Mouse (Mus musculus) liver, embryonic 15.5 days (tissue): ENCODE results near the gene Adora2b. TPM values are rescaled to one million over a fixed set of nuclear protein-coding genes. Genes with fewer than 3 reads are reported as not detected.

ENCODE experiments used
- ATAC-seq: fragments of 200-750 bp; cut with Nextera tagmentation; 2 replicates; pipeline ENCODE4 v1.8.0; 2017; ENCODE audit warnings: moderate number of reproducible peaks, mild to moderate bottlenecking, moderate library complexity; ENCODE audit not compliant: insufficient read depth
- H3K27ac ChIP-seq: fragments of 300-500 bp; sonication (generic); replicated peaks from 2 replicates; pipeline ENCODE4 v1.5.1; 2015; ENCODE audit warnings: mild to moderate bottlenecking, inconsistent platforms
- H3K27me3 ChIP-seq: fragments of 300-500 bp; sonication (generic); 2 replicates; pipeline ENCODE4 v1.6.1; 2015; ENCODE audit warnings: mild to moderate bottlenecking, inconsistent platforms
- H3K36me3 ChIP-seq: fragments of 300-500 bp; sonication (generic); replicated peaks from 2 replicates; pipeline ENCODE4 v1.6.1; 2015; ENCODE audit warnings: moderate library complexity, mild to moderate bottlenecking, inconsistent platforms
- H3K4me1 ChIP-seq: fragments of 300-500 bp; sonication (generic); replicated peaks from 2 replicates; pipeline ENCODE4 v1.6.1; 2015; ENCODE audit warnings: inconsistent platforms
- H3K4me2 ChIP-seq: fragments of 300-500 bp; sonication (generic); 2 replicates; pipeline ENCODE4 v1.6.1; 2015; ENCODE audit warnings: moderate library complexity, mild to moderate bottlenecking, inconsistent platforms
- H3K4me3 ChIP-seq: fragments of 300-500 bp; sonication (generic); replicated peaks from 2 replicates; pipeline ENCODE4 v1.5.1; 2015; ENCODE audit warnings: mild to moderate bottlenecking, inconsistent platforms
- H3K9ac ChIP-seq: fragments of 300-500 bp; sonication (generic); 2 replicates; pipeline ENCODE4 v1.6.1; 2015; ENCODE audit warnings: moderate library complexity, mild to moderate bottlenecking, inconsistent platforms
- H3K9me3 ChIP-seq: fragments of 300-500 bp; sonication (generic); replicated peaks from 2 replicates; pipeline ENCODE4 v1.6.1; 2016; ENCODE audit warnings: inconsistent platforms
- WGBS: fragments of 180-500 bp; shearing (Covaris S2); methylation state at CpG from one replicate; pipeline ENCODE4 v1.1.7; 2015; ENCODE audit warnings: mixed read lengths; ENCODE audit not compliant: insufficient replicate concordance; 5-methylcytosine and 5-hydroxymethylcytosine counted together
- polyA plus RNA-seq: library from polyadenylated mRNA; unstranded; fragments of >200 nt; fragmentation: Nextera tagmentation; extraction: Ambion mirVana; gene quantifications from 2 replicates; pipeline ENCODE4 v1.2.1, GENCODE M21; 2015

Adora2b gene
- polyA plus RNA-seq, 1 experiment from 2014 or later = 0.59 TPM

GRCm38 (mm10) chr11:62223962-62224361 is 24.8 kb upstream of the Adora2b start:
- ATAC-seq = 0 out of 2 replicates have a peak, but pooled peaks have one; percentile 25
- WGBS = 63% methylated on average over 7 of the region's 7 CpGs
- no peak overlapping the region for H3K4me2 ChIP-seq
- no peak overlapping the region for H3K9ac ChIP-seq
- no peak overlapping the region for H3K27ac ChIP-seq
- no peaks in the 10 kb centered on the region for H3K9me3 ChIP-seq
- H3K27me3 ChIP-seq = no peaks in the 10 kb centered on the region
- peaks cover 31% of the 10 kb centered on the region for H3K36me3 ChIP-seq
- peaks cover 6% of the 10 kb centered on the region; the same call in 1 of the 2 replicates for H3K4me1 ChIP-seq
- no peak overlapping the region for H3K4me3 ChIP-seq

DNA sequence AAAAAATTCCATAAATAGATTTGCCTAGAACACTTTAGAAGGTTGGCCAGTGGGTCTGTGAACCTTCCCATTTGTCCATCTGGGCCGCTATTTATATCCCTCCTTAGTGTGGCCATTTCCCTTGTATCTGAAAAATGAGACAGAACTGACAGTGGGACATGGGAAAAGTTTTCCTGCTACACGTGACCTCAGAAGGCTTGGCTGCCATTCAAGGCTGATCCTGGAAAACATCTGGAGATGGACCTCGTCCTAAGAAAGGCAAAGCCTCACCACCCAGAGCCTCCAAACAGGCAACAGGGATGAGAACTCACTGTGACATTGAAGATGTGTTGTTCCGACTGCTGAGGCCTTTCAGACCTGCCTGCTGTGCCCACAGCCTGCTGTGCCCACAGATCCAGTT is 24.0 kb upstream of the Adora2b start:
- Histone ChIP-seq H3K27me3 (no peaks in the 10 kb centered on the region), H3K9me3 (no peaks in the 10 kb centered on the region), H3K4me3 (no peak overlapping the region), H3K36me3 (peaks cover 23% of the 10 kb centered on the region), H3K27ac (no peak overlapping the region), H3K9ac (no peak overlapping the region), H3K4me2 (no peak overlapping the region), H3K4me1 (peaks cover 6% of the 10 kb centered on the region; the same call in 1 of the 2 replicates)
- WGBS = 74% methylated on average over 4 of the region's 4 CpGs
- no peak for ATAC-seq

- H3K4me2 ChIP-seq = no peak overlapping the region
- peaks cover 7% of the 10 kb centered on the region; the same call in 1 of the 2 replicates for H3K4me1 ChIP-seq
- no peak overlapping the region for H3K27ac ChIP-seq
- no peak overlapping the region for H3K9ac ChIP-seq
- 51% methylated on average over 12 of the region's 12 CpGs for WGBS
- peaks cover 3% of the 10 kb centered on the region; the same call in 1 of the 2 replicates for H3K27me3 ChIP-seq
- no peak for ATAC-seq
- no peak overlapping the region for H3K4me3 ChIP-seq
- no peaks in the 10 kb centered on the region for H3K9me3 ChIP-seq
- H3K36me3 ChIP-seq = no peaks in the 10 kb centered on the region
Observed at GRCm38 (mm10) chr11:62240631-62241261, 8.0 kb upstream of the Adora2b start.

DNA sequence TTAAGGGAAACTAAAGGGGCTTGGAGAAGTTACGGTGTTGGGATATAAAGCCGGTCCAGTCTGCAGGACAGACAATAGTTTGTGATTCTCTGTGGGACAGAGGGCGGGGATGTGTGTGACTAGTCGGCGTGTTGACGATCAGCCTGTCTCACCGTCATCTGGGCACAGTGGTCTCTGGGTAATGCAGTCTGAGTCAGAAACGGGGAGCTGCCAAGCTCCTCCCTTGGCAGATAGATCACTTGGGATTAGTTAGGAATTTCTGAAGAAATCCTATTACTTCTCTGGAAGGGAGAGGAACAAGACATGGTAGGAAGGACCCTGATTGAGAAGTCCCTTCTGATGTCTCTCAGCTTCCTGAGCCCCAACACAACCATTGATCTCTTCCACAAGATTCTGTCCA is 4.9 kb upstream of the Adora2b start:
- ATAC-seq = no peak
- Histone ChIP-seq H3K27ac (no peak overlapping the region), H3K4me2 (no peak overlapping the region), H3K4me3 (no peak overlapping the region), H3K9me3 (no peaks in the 10 kb centered on the region), H3K9ac (no peak overlapping the region), H3K4me1 (peaks cover 15% of the 10 kb centered on the region), H3K36me3 (no peaks in the 10 kb centered on the region), H3K27me3 (peaks cover 24% of the 10 kb centered on the region)
- 70% methylated on average over 8 of the region's 8 CpGs for WGBS

- Histone ChIP-seq H3K4me3 (no peak overlapping the region), H3K4me2 (no peak overlapping the region), H3K9me3 (no peaks in the 10 kb centered on the region), H3K27me3 (peaks cover 30% of the 10 kb centered on the region), H3K27ac (no peak overlapping the region), H3K9ac (no peak overlapping the region), H3K4me1 (peaks cover 21% of the 10 kb centered on the region), H3K36me3 (no peaks in the 10 kb centered on the region)
- ATAC-seq = no peak
- 65% methylated on average over 4 of the region's 4 CpGs for WGBS
Observed at GRCm38 (mm10) chr11:62244471-62244870, 4.3 kb upstream of the Adora2b start.

- Histone ChIP-seq H3K4me1 (peaks cover 17% of the 10 kb centered on the region), H3K36me3 (no peaks in the 10 kb centered on the region), H3K9me3 (no peaks in the 10 kb centered on the region), H3K27ac (no peak overlapping the region), H3K4me3 (peak overlapping the region; percentile 60), H3K27me3 (peaks cover 63% of the 10 kb centered on the region), H3K4me2 (peak overlapping the region; percentile 93), H3K9ac (no peak overlapping the region)
- no peak for ATAC-seq
- WGBS = 27% methylated on average over 18 of the region's 18 CpGs
Observed at GRCm38 (mm10) chr11:62247759-62248400, 904 bp upstream of the Adora2b start.

DNA sequence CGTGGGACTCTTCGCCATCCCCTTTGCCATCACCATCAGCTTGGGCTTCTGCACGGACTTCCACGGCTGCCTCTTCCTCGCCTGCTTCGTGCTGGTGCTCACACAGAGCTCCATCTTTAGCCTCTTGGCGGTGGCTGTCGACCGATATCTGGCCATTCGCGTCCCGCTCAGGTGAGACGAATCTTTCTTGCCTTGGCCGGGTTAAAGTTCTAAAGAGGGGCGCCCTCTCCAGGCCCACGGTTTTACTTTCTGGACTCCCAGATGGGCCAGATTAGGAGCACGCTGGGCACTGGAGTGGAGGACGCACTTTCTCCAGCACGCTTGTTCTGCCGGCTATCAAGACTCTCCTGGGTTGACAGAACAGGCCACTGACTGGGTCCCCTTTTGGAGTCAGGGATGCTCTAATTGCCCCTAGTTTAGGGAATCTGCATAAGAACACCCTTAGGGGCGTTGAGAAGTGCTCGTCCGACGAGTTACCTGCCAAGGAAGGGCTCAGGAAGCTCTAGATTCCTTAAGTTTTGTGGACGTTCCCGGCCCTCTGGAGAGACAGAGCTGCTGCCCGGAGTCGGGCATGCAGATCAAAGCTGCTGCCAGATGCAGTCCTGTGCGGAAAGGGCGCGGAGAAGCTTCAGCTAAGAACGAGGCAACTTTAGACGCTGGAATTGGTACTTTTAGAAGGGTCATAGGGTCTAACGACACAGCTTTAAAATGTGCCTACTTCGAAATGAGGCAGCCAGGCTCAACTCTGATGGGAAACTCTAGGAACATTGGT is 668 bp downstream of the Adora2b start:
- 5% methylated on average over 35 of the region's 35 CpGs for WGBS
- Histone ChIP-seq H3K4me2 (peak overlapping the region; percentile 93), H3K9me3 (no peaks in the 10 kb centered on the region), H3K27ac (no peak overlapping the region), H3K9ac (no peak overlapping the region; the same call in 1 of the 2 replicates), H3K27me3 (peaks cover 71% of the 10 kb centered on the region), H3K36me3 (no peaks in the 10 kb centered on the region), H3K4me1 (peaks cover 17% of the 10 kb centered on the region), H3K4me3 (peak overlapping the region; percentile 60)
- no peak for ATAC-seq

GRCm38 (mm10) chr11:62251047-62251446 is 2.3 kb downstream of the Adora2b start:
- no peak overlapping the region for H3K4me2 ChIP-seq
- no peak for ATAC-seq
- no peaks in the 10 kb centered on the region for H3K9me3 ChIP-seq
- H3K4me1 ChIP-seq = peaks cover 17% of the 10 kb centered on the region
- 21% methylated on average over 11 of the region's 11 CpGs for WGBS
- no peak overlapping the region for H3K4me3 ChIP-seq
- no peak overlapping the region for H3K9ac ChIP-seq
- no peaks in the 10 kb centered on the region for H3K36me3 ChIP-seq
- H3K27ac ChIP-seq = no peak overlapping the region
- H3K27me3 ChIP-seq = peaks cover 71% of the 10 kb centered on the region

DNA sequence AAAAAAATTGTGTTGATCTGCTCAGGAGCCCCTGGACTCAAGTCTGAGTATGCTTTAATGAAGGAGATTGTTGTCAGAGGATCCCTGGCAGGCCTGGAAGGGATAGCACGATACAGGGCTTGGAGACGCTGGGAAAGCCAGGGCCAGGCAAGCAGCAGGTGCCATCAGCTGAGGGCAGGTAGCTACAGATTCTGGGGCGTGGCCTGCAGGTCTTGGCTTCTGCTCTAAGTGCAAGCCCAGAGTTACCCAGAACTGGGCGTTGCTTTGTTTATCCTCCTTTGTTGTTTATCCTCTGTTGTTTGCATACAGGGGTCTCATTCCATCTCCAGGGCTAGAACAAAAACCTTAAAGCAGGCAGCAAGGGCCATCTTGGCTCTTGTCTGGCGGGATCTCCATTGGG is 4.6 kb downstream of the Adora2b start:
- 63% methylated on average over 5 of the region's 5 CpGs for WGBS
- Histone ChIP-seq H3K4me1 (peaks cover 14% of the 10 kb centered on the region), H3K27ac (no peak overlapping the region), H3K9ac (no peak overlapping the region), H3K27me3 (peaks cover 52% of the 10 kb centered on the region), H3K36me3 (no peaks in the 10 kb centered on the region), H3K9me3 (no peaks in the 10 kb centered on the region), H3K4me2 (no peak overlapping the region), H3K4me3 (no peak overlapping the region)
- no peak for ATAC-seq

- Histone ChIP-seq H3K4me3 (no peak overlapping the region), H3K9ac (no peak overlapping the region), H3K4me2 (no peak overlapping the region), H3K9me3 (no peaks in the 10 kb centered on the region), H3K4me1 (no peaks in the 10 kb centered on the region), H3K27me3 (peaks cover 10% of the 10 kb centered on the region), H3K36me3 (no peaks in the 10 kb centered on the region), H3K27ac (no peak overlapping the region)
- no peak for ATAC-seq
- WGBS = 38% methylated on average over 5 of the region's 5 CpGs
Observed at GRCm38 (mm10) chr11:62259214-62259613, 10.4 kb downstream of the Adora2b start.

DNA sequence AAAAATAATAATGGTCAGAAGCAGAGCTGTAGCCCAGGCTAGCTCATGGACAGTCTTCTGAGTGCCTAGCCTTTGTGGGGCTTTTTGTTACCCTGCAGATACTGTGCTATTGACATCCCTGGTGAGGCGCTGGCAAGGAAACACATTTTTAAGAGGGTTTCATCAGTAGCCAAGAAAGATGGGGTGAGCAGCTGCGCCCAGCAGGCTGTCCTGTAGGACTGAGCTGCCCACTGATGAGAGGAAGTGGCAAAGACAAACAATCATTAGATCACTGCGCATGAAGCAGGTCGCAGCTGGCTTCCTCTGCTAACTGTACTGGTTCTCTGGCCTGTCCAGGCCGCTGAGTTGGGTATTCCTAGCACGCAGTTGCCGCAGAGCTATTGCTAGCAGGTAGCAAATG is 14.8 kb downstream of the Adora2b start:
- H3K27ac ChIP-seq = no peak overlapping the region
- 70% methylated on average over 7 of the region's 7 CpGs for WGBS
- no peak overlapping the region for H3K9ac ChIP-seq
- H3K9me3 ChIP-seq = no peaks in the 10 kb centered on the region
- H3K4me2 ChIP-seq = no peak overlapping the region
- ATAC-seq = no peak
- H3K36me3 ChIP-seq = no peaks in the 10 kb centered on the region
- H3K4me1 ChIP-seq = no peaks in the 10 kb centered on the region
- peaks cover 15% of the 10 kb centered on the region for H3K27me3 ChIP-seq
- no peak overlapping the region for H3K4me3 ChIP-seq
